Mouse (Mus musculus) 3T3-L1 (cell line): ENCODE measurements around the gene Tulp1.
"Not testable (repeated sequence)": the region's sequence is repeated elsewhere in the genome, so short reads cannot be mapped to it uniquely, and the experiment has no call there.

Experiments
- DNase-seq: peaks from one replicate; pipeline ENCODE4 v3.0.0-alpha.2; 2015; ENCODE audit warnings: low read depth, low spot score

The Tulp1 gene

GRCm38 (mm10) chr17:28365122-28365521, at the start of gene Tulp1:
Tulp1 (minus strand) TSS chr17:28365222.
- DNase-seq: no peak

- DNase-seq: no peak
These were observed 46.4 kb upstream of the Tulp1 start for GRCm38 (mm10) chr17:28411381-28411960.

- no peak for DNase-seq
These were observed 45.7 kb upstream of the Tulp1 start for GRCm38 (mm10) chr17:28410731-28411130.

GRCm38 (mm10) chr17:28408251-28408918, 43.4 kb upstream of the Tulp1 start:
- peak; percentile 59 for DNase-seq

GRCm38 (mm10) chr17:28407418-28408250, 42.6 kb upstream of the Tulp1 start:
- DNase-seq: peak; percentile 94

- no peak for DNase-seq
These were observed 41.4 kb upstream of the Tulp1 start for GRCm38 (mm10) chr17:28406471-28406870.

- not testable (repeated sequence) for DNase-seq
These were observed 39.7 kb upstream of the Tulp1 start for GRCm38 (mm10) chr17:28404745-28405144.

- no peak for DNase-seq
These were observed 39.3 kb upstream of the Tulp1 start for GRCm38 (mm10) chr17:28404301-28404700.

GRCm38 (mm10) chr17:28394994-28395393, 30.0 kb upstream of the Tulp1 start:
- DNase-seq: no peak

- DNase-seq: peak; percentile 85
These were observed 29.2 kb upstream of the Tulp1 start for GRCm38 (mm10) chr17:28394051-28394765.

- no peak for DNase-seq
These were observed 26.8 kb upstream of the Tulp1 start for GRCm38 (mm10) chr17:28391568-28392432.

- DNase-seq: no peak
These were observed 23.5 kb upstream of the Tulp1 start for GRCm38 (mm10) chr17:28388534-28388933.

GRCm38 (mm10) chr17:28386150-28386905, 21.3 kb upstream of the Tulp1 start:
- DNase-seq: no peak

- DNase-seq: peak; percentile 51
These were observed 19.3 kb upstream of the Tulp1 start for GRCm38 (mm10) chr17:28384298-28384697.

- DNase-seq: no peak
These were observed 15.2 kb upstream of the Tulp1 start for GRCm38 (mm10) chr17:28380255-28380654.

- no peak for DNase-seq
These were observed 10.6 kb upstream of the Tulp1 start for GRCm38 (mm10) chr17:28375592-28376061.

- DNase-seq: no peak
These were observed 9.5 kb upstream of the Tulp1 start for GRCm38 (mm10) chr17:28374494-28374893.

GRCm38 (mm10) chr17:28373821-28374220, 8.8 kb upstream of the Tulp1 start:
- DNase-seq: peak; percentile 72

- DNase-seq: no peak
These were observed 6.9 kb upstream of the Tulp1 start for GRCm38 (mm10) chr17:28371941-28372340.

GRCm38 (mm10) chr17:28371286-28371685, 6.3 kb upstream of the Tulp1 start:
- DNase-seq: peak; percentile 79
